Mouse (Mus musculus) skeletal muscle tissue, adult 2 months (tissue): ENCODE data around the gene Dnah14.

Experiments used
- DNase-seq: peaks from one replicate; pipeline ENCODE4 v3.0.0-alpha.2; 2012; ENCODE audit warnings: low read depth, low spot score

The Dnah14 gene

DNA sequence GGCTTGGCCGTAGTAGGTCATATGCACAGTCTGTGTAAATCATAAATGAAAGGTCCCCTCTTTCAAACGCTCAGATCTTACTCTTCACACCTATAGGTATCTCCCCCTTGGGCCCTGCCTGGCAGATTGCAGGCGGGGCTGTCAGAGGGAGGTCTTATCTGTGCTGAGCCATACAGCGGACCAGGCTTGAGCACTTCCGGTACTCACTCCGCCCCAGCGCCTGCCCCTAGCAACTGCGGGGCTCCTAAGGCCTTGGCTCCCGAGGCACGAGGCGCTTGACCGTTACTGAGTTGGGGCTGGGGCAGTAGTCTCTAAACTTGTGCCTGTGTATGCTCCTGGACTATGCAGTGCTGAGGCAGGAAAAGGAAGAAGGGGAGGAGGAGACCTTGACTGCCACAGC is at the start of gene Dnah14:
Gene Dnah14 (plus strand): TSS at position 238 of the 400 bp plus-strand sequence.
- DNase-seq = no peak

DNA sequence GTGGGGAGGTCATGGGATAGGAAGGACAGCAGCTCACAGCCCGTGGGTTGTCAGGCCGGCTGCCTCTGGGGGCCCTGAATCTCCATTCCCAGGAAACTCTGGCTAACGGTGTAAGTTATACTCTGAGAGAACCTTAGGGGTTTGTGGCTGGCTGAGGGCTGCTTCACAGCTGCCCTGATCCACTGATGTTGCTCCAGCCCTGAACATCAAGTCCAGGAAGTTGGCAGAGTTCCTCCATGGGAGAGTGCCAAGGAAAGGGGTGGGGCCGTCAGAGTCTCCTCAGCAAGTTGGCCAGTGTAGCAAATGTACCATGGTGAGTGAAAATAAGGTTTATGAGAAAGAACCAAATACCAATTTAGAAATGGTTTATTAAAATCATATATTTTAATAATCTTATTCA is 47.0 kb upstream of the Dnah14 start:
- DNase-seq = peak; percentile 87

DNA sequence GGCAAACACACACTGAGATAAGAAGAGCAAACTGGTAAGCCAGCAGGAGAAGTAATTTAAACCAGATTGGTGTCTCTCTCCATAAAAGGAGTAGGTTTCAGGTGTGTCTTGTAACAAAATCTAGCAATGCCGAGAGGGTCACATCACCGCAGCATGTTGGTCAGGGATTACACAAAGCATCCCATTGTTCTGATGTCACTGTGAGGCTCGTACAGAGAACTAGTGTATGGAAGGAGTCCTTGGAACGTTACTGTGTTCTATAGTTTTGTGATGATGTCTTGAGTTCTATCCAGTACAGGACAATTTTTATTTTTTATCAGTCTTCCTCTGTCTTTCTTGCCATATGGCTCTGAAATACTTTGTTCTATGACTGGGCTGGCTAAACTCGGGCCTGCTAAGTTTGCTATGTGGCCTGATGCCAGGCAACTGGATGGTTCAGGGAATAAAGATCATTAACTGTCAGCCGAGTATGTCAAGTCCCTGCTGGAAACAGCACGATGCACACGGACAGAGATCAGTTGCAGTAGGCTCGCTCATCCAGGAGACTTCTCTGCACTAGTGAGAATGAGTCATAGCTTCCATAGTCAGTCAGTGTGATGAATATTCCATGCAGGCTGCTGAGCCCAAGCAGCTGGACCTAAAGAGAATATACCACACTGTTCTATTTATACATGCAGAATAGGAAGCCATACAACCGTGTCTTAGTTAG is 41.0 kb upstream of the Dnah14 start:
- no peak for DNase-seq

DNA sequence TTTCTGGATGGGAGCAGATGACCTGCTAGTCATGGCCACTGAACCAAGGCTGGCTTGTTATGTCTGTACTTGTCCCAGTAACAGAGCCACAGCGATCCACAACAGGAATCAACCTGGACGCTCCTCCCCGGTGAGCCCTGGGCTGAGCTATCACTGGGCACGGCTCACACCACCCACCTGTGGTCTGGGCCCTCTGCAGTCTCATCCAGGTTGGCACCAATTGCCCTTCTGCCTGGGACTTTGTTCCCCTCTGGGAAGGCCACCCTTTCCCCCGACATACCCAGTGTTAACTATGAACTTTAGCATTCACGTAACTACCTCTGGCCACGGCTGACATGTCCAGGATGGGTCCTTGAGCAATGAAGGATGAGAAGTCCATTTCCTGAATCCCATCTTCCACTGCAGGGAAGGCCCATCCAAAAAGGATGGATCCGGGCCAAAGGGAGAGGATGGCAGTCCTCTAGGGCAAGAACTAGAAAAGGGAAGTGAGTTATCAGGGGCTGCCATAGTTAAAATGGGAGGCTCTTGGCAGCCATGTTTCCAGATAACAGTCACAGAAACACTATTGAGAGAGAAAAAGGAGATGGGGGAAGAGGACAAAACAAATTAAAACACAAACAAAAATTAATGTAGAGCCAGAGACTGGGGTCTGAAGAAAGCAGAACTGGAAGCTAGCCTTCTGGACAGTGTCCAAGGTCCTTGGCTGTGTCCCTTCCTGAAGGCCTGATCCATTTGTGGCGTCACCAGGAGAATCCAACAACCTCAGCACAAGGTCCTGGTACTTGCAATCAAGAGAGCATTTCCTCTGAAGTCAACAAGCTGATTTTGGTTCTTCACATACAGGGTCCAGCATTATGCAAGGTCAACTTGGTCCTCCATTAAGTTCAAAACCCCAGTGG is 38.5 kb upstream of the Dnah14 start:
- no peak for DNase-seq

DNA sequence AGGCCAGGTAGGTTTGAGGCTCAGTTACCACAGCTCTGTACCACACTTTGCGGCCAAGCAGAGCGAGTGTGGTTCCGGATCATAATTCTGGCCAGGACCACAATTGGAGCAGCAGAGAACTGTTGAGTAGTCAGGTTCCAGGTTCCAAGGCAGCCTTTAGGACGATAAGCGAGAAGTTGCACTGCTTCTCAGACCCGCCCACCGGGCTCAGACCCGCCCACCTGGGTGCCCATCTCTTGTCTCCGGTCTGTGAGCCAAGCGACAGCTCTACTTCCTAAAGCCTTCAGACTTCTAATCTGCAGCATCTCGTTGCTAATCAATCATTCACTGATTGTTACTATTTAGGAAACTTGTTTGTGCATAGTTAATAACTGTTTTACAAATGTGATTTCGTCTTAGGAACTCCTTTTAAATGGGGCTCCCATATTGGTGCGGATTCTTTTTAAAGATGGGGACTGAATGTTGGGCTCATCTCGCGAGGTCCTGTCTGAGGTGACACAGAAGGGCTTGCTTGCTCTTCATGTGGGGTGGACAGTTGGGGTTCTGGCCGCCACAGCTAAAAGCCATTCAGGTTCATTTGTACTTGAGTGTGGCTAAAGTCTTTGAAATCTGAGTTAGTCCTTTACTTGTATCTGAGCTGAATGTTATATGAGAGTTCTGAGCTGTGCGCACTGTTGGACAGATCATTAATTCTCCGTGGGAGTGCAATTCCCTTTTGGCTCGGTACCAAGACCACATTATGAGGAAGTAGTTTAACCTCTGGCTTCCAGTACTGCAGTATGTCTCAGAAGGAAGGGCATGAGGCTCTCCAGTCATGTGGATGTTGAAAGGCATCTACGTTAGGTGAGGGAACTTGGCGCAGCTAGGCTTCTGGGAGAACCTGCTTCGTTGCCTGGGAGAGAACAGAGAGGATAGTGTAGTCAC is 36.3 kb upstream of the Dnah14 start:
- DNase-seq = no peak

DNA sequence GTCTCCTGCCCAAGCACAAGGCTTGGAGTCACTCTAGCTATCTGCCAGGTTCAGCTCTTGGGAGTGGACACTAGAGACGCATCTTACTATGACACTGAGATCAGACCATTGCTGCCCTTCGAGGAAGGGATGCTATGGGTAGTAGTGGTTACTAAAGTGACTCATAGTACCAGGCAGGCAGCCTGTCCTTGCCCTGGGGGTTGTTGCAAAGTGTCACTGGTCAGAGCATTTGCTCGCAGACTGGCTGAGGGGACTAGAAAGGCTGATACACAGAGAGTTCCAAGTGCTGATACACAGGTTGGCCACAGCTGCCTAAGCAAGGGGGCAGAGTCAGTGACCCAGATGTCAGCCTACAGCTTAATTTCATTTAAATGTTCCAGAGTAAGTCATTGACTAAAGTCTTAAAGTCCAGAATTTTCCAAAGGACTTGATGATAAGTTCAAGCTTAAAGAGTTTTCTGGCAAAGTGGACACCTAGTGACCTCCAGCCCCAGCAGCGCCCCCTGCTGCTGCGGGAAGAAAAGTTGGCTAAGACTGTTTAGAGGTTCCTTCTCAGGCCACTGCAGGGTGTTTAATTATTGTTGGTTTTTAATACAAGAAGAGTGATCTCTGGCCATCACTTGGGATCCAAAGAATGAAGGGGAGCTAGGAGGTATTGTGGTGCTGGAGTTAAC is 32.5 kb upstream of the Dnah14 start:
- no peak for DNase-seq

DNA sequence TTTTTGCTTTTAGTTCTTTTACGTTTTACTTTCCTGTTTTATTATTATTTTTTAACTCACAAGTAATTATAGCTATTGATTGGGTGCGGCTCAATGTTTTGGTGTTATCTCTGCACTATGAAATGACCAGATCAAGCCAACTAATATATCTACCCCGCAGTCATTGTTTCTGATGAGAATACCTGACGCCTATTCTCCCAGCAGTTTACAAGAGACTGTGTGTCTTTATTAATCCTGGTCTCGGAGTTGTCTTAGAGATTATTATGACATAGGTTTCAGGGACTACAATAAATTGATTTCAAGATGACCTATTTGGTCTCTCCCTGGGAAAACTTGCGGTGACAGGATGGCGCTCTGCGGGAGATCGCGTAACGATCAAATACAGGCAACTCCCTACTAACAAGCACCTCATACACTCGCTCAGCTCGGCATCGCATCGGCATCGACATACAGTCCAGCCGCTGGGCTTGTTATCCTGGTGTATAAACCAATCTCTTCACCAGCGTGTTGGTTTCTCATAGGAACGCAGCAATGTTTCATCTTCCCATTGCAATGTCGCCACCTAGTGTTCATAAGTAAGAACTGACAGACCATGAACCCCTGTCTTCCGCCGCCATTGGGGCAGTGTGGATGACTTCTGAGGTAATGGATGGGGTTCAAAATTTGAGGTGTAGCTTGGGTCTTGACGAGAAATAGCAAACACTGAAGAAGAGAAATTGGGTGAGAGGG is 31.2 kb upstream of the Dnah14 start:
- DNase-seq = peak; percentile 54

DNA sequence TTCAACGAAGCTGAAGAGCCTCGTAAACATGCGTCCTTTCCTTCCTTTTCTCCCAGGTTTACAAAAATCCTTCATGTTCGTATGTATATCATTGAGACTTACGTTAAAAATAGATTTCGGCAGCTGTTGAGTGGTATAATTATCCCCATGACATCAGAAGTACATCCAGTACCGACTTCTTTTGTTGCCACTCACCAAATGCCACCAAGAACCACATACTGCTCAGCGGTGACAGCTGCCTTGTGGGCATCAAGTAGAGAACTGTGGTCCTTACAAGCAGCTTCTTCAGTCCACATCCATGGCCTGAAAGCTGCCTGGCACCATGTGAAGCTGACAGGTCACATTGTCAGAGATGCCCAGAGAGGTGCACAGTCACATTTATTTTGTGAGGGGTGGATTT is 26.4 kb upstream of the Dnah14 start:
- no peak for DNase-seq

DNA sequence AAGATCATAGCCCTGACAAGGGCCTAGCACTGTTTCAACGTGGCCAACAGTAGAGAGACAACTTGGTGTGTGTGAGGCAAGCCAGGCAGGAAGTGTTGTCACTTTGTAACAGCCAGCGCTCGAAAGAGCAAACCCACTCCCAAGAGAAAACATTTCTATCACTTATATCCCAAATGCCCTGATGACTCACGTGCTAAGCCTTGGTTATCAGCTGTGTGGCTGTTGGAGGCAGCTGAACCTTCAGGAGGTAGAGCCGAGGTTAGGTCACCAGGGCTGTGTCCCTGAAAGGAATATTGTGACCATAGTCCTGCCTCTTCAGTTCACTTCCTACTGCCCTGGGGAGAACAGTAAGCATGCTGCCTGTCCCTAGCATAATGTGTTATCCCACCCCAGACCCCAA is 25.5 kb upstream of the Dnah14 start:
- no peak for DNase-seq

DNA sequence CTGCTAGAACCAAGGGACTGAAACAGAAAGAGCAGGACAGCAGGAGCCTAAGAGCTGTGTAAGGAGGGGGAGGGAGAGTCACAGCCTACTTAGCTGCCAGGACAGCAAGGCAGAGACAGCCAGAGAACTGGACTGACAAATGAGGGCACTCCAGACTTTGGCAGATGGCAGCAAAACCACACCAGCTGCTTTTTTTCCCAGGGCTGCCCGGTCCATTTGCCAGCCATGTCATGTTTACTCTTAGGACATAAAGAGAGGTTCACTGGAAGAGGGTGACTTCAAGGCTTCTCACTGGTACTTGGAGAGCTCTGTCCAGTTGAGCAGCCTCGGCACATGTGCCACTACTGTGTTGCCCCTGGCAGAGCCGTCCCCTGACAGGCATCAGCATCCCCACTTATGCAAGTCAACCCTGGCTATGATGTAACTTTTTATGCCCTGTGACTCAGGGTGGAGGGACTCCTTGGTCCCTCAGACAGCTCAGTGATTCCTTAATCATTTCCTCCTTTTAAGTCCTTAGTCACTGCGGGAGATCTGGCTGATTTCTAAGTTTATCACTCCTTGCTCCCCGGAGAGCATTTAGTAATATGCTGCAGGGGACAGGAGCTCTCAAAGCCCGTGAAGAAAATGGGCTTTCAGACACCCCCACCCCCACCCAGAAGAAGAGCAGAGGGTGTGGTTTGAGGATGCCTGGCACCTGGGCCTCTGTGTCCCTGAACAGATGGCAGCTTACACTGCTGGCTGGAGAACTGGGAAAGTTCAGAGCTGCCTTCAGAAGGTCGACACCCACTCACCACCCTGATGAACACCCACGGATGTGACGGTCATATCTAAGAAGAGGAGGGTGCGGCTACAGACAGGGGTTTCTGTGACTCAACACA is 23.6 kb upstream of the Dnah14 start:
- peak; percentile 31 for DNase-seq

DNA sequence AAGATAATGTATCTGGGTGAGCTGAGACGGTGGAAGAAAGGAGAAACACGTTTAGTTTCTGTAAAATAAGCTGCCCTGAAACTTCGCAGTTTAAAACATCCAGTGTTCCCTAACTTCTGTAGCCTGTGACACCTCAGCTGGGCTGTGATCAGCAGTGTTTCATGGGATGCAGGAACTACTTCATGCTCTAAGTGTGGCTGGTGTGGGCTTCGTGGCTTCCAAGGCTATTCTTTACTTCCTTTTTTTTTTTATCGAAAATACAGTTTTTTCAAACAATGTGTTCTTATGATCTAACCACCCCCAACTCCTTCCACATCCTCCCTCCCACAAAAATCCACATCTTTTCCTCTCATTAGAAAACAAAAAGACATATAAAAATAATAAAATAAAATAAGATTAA is 20.9 kb upstream of the Dnah14 start:
- DNase-seq = no peak

DNA sequence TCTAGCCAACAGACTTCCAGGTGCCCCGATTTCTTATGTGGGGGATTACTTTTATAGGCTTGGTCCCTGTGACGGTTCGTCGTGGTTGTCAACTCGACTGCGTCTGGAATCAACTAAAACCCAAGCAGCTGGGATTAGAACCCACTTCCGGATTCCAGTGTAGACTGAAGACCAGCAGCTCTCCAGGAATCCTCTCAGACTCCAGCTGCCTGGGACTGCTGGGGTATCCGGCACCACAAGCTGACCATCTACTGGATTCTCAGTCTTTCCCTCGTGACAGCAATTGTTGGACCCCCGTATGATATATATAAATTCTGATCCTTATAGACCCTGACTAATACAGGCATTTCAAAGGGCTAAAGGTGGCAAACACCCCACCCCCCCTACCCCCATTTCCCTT is 16.7 kb upstream of the Dnah14 start:
- no peak for DNase-seq

DNA sequence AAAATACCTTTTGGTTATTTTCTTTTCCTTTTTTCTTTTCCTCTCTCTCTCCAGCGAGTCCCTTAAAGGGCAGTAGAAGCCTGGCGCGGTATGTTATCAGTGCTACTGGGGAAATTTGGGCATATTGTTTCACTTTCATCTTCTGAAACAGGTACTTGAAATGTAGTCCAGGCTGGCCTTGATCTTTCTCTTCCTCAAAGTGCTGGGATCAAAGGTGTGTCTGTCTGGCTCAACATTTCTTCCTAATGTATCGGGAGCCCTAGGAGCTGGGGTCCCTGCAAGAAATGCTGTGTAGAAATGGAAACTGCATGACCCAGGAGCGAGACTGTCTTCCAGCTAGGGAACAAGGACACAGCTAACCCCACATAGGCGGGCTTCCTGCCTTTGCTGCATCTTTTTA is 16.0 kb upstream of the Dnah14 start:
- DNase-seq = no peak

DNA sequence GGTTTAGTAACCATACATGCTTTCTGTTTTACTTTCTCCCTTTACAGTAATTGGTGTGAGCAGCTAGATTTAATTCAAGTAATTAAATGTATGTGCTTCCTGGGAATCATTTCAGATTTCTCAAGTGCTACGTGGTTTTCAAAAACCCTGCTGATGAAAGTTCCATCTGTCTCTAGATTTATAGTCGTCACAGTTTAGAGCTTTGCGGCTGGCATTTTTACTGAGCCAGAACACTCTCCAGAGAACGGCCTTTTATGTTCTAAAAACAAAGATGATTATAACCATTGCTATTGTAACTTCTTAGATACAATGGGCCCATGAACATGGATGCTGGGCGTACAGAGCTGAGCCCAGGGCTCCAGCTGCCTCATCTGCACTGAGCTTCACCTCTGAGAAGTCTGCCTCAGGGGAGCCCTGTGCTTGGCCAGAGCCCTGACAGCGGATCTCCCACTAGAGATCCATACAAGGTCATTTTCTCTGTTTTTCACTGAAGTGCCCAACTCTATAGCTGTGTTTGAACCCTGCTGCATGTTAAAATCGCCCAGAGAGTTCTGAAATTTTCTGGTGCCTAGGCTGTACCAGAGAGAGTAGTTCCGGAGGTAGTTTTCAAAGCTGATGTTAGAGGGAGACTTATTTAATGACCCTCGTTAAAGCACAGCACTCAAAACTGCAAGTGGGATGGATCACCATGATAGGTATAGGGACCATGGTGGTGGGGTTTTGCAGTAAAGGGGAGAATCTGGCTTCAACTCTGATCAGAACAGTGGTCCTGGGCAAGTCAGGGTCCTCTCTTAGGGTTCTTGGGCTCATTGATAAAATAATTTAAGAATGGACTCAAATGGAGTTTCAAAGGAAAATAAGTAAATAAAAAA is 15.2 kb upstream of the Dnah14 start:
- no peak for DNase-seq

DNA sequence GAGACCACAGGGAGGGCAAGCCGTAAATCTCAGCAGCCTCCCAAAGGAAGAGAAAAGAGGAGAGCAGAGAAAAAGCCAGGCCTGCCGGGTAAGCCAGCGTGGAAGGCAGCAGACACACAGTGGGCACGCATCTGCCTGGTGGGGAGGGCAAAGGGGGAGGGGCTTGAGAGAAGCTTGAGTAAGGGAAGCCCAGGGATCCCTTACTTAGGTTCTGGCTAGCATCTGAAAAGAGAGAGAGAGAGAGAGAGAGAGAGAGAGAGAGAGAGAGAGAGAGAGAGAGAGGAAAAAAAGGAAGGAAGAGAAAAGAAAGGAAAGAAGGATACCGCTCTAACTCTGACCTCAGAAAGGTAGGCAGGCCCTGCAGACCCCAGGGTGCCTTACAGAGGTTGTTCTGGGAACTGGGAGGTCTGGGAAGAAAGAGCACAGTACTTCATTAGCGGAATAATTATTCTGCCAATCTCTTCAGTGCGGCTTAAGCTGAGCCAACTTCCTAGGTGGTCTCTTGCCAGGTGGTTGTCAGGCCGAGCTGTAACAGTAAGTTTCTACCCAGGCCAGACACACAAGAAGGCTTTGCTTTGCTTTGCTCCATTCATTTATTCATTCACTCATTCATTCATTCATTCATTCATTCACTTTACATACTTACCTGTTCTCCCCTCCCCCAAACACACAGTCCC is 14.5 kb upstream of the Dnah14 start:
- DNase-seq = no peak

DNA sequence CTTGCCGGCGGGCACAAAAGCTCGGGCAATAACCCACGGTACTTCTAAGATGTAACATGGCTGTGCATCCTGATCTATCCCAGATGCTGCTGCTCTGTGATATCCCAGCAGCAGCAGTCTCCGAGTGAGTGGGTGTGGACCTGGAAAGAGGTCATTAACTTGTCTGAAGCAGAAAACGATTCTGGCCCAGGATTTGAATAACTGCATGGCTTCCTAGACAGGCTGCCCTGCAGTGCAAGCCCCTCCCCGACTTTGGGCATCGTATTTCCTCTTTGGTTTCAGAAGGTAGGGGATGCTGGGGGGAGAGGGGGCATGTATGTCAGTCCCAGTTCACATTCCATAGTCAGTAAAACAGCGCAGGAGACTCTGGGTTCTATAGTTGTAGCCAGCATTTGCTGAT is 6.9 kb upstream of the Dnah14 start:
- no peak for DNase-seq

DNA sequence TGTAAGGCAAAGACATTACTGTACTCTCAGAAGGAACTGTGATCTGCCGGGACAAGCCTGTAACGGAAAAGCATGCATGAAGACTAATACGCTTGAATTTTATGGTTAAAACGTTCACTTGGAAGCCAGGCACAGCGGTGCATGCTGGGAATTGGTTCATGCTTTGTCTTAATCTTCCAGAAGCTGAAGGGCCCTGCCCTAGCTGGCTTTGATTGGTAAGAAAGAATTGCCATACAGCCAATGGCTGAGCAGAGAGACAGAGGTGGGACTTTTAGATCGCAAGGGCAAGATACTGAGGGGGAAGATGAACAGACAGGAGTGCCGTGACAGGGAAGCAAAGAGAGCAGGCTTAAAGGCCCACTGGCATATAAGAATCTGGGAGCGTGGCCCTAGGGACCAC is 6.8 kb downstream of the Dnah14 start:
- no peak for DNase-seq

DNA sequence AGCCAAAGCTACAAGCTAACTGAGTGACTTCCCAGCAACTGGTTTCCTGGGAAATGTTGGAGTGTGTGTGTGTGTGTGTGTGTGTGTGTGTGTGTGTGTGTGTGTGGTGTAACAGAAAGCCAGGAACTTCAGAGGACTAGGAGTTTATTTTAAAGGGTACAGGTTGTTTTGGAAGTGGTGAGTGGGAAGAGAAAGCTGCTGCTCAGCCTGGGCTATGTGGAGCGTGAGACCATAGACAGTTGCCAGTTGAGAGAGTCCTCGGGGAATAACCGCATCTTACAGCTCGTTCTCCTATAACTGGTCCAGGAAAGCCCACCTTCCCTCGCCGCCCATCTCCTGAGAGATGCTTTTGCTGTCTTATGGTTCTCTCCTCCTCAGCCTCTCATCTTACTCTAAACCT is 12.8 kb downstream of the Dnah14 start:
- no peak for DNase-seq
